ENCODE assay signal across 30 mouse cellular contexts in the genomic region with DNA sequence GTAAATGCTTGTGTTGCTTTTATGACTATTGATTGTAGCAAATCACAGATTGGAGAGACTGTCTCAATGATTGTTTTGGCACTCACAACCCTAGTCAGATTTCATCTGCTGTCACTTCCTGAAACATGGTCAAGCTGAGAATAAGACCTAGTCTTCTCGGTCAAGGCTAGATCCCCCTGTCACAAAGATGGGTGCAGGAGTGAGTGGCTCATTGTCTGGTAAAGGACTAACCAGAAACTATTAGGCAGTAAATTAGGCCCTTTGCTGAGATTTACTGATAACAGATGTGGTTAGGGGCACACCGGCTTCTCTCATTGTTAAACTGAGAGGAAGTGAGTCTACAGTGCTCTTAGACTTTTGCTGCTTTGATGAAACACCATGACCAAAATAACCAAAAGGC.
"Had no signal": no experiment of that assay in that cellular context is flagged by ENCODE, and none has a peak within 500 bp of the region (broad histone marks: within the 10 kb centered on the region; RNA-seq: fewer than 3 reads in every experiment).

No protein-coding gene starts in this region.

- H3K4me3 ChIP-seq: heart, embryonic 12.5 days; heart, embryonic 13.5 days; heart, embryonic 15.5 days; hindbrain, embryonic 10.5 days; hindbrain, embryonic 12.5 days; hindbrain, embryonic 13.5 days; hindbrain, embryonic 15.5 days; intestine, embryonic 15.5 days; kidney, embryonic 15.5 days; layer of hippocampus, adult 2 months; left cerebral cortex, adult 2 months had no signal

- H3K27ac ChIP-seq: heart, embryonic 13.5 days; heart, embryonic 15.5 days; hindbrain, embryonic 10.5 days; hindbrain, embryonic 12.5 days; hindbrain, embryonic 13.5 days; hindbrain, embryonic 14.5 days; hindbrain, embryonic 15.5 days; hindbrain, postnatal 0 days; intestine, embryonic 15.5 days; kidney, embryonic 15.5 days; kidney, postnatal 0 days; layer of hippocampus, adult 2 months; left cerebral cortex, adult 2 months had no signal

- H3K4me1 ChIP-seq: heart, embryonic 12.5 days; heart, embryonic 13.5 days; heart, embryonic 15.5 days; hindbrain, embryonic 12.5 days; hindbrain, embryonic 13.5 days; intestine, embryonic 15.5 days; kidney, embryonic 15.5 days had no signal

- H3K36me3 ChIP-seq: heart, embryonic 12.5 days; heart, embryonic 13.5 days; heart, embryonic 15.5 days; hindbrain, embryonic 10.5 days; hindbrain, embryonic 12.5 days; hindbrain, embryonic 13.5 days; hindbrain, embryonic 15.5 days; intestine, embryonic 15.5 days; kidney, embryonic 15.5 days had no signal

- DNase-seq: heart, postnatal 10 days; heart, postnatal 14 days; heart, postnatal 36 days; heart, postnatal 4 days; kidney, adult 11 months; kidney, adult 18-20 months; kidney, adult 2 months; kidney, adult 8-10 months; kidney, adult 9 months; kidney, postnatal 10 days; kidney, postnatal 14 days; kidney, postnatal 25 days; kidney, postnatal 36 days; kidney, postnatal 4 days; layer of hippocampus, adult 9-11 months; layer of hippocampus, postnatal 36 days had no signal

- H3K27me3 ChIP-seq: heart, embryonic 12.5 days; heart, embryonic 13.5 days; heart, embryonic 15.5 days; hindbrain, embryonic 12.5 days; hindbrain, embryonic 13.5 days; hindbrain, embryonic 15.5 days; intestine, embryonic 15.5 days; kidney, embryonic 15.5 days had no signal

- H3K9me3 ChIP-seq: heart, embryonic 12.5 days; heart, embryonic 13.5 days; heart, embryonic 15.5 days; hindbrain, embryonic 10.5 days; hindbrain, embryonic 12.5 days; hindbrain, embryonic 13.5 days; hindbrain, embryonic 15.5 days; intestine, embryonic 15.5 days; kidney, embryonic 15.5 days had no signal
